In genomic region chrX:13478298-13478697, GRCm38 (mm10) we compare ENCODE assay signal across 24 mouse cellular contexts. TPM values are rescaled to one million over a fixed set of nuclear protein-coding genes. Genes with fewer than 3 reads are reported as not detected.
DNase-seq lines count a peak whose midpoint lies in the region; ATAC-seq and TF ChIP-seq lines count a peak whose summit lies in the region.
"Had no signal": no experiment of that assay in that cellular context is flagged by ENCODE, and none has a peak within 500 bp of the region (broad histone marks: within the 10 kb centered on the region; RNA-seq: fewer than 3 reads in every experiment).

No protein-coding gene starts in this region.

- no peak overlapping the region for H3K4me3 ChIP-seq in cerebellum, adult 2 months (replicated peaks; ENCODE audit: insufficient read depth, low read depth, low read length)
- H3K4me3 ChIP-seq in heart, embryonic 11.5 days (ENCODE audit: low read depth, low read length): no peak overlapping the region
- H3K4me3 ChIP-seq in lung, postnatal 0 days (ENCODE audit: low read depth, low read length): no peak overlapping the region
- no peak overlapping the region for H3K4me3 ChIP-seq in lung, adult 2 months (replicated peaks; ENCODE audit: extremely low read depth, low read depth, low read length)
- H3K4me3 ChIP-seq: embryonic facial prominence, embryonic 15.5 days; erythroblast, embryonic 14.5 days; forebrain, embryonic 10.5 days; heart, embryonic 13.5 days; hindbrain, embryonic 12.5 days had no signal

- no peaks in the 10 kb centered on the region for H3K9me3 ChIP-seq in heart, embryonic 11.5 days (replicated peaks; ENCODE audit: control insufficient read depth, low read length)
- no peaks in the 10 kb centered on the region for H3K9me3 ChIP-seq in lung, postnatal 0 days (ENCODE audit: low read length)
- H3K9me3 ChIP-seq: embryonic facial prominence, embryonic 15.5 days; forebrain, embryonic 10.5 days; G1E; heart, embryonic 13.5 days; hindbrain, embryonic 12.5 days had no signal

- TF ChIP-seq CTCF in cerebellum, adult 2 months (IDR thresholded peaks at IDR 0.05; ENCODE audit: borderline replicate concordance, insufficient read depth, low read depth, low read length): no peak
- no peak for TF ChIP-seq CTCF in lung, postnatal 0 days (IDR thresholded peaks at IDR 0.05)
- no peak for TF ChIP-seq CTCF in lung, adult 2 months (IDR thresholded peaks at IDR 0.05; ENCODE audit: insufficient read depth, low read length)

- H3K4me2 ChIP-seq in heart, embryonic 11.5 days: no peak overlapping the region
- no peak overlapping the region for H3K4me2 ChIP-seq in lung, postnatal 0 days (replicated peaks; ENCODE audit: low read depth, low read length)
- H3K4me2 ChIP-seq: embryonic facial prominence, embryonic 15.5 days; heart, embryonic 13.5 days; hindbrain, embryonic 12.5 days had no signal

- TF ChIP-seq EP300 in lung, postnatal 0 days (IDR thresholded peaks at IDR 0.05): peak; percentile 94

- H3K27ac ChIP-seq in cerebellum, adult 2 months (ENCODE audit: insufficient read depth, low read length): 0 out of 2 replicates have a peak overlapping the region, but pooled peaks have one; percentile 30
- H3K27ac ChIP-seq in heart, embryonic 11.5 days (ENCODE audit: low read depth, low read length): no peak overlapping the region
- H3K27ac ChIP-seq in lung, postnatal 0 days (ENCODE audit: low read length): peak overlapping the region; percentile 62
- H3K27ac ChIP-seq: embryonic facial prominence, embryonic 15.5 days; forebrain, embryonic 10.5 days; heart, embryonic 13.5 days; hindbrain, embryonic 12.5 days had no signal

- TF ChIP-seq POLR2A in cerebellum, adult 2 months (IDR thresholded peaks at IDR 0.05; ENCODE audit: borderline replicate concordance, insufficient read depth, low read length): no peak
- no peak for TF ChIP-seq POLR2A in lung, adult 2 months (IDR thresholded peaks at IDR 0.05; ENCODE audit: borderline replicate concordance, extremely low read depth, low read depth, low read length)

- no peaks in the 10 kb centered on the region; the same call in 1 of the 2 replicates for H3K4me1 ChIP-seq in cerebellum, adult 2 months (ENCODE audit: control insufficient read depth, insufficient read depth, low read length)
- no peaks in the 10 kb centered on the region for H3K4me1 ChIP-seq in heart, embryonic 11.5 days (ENCODE audit: control insufficient read depth, insufficient read depth, low read length)
- H3K4me1 ChIP-seq in lung, postnatal 0 days (ENCODE audit: insufficient read depth, low read depth, low read length): no peaks in the 10 kb centered on the region
- H3K4me1 ChIP-seq in lung, adult 2 months (ENCODE audit: control insufficient read depth, insufficient read depth, low read length): peaks cover 7% of the 10 kb centered on the region
- H3K4me1 ChIP-seq: embryonic facial prominence, embryonic 15.5 days; forebrain, embryonic 10.5 days; heart, embryonic 13.5 days; hindbrain, embryonic 12.5 days had no signal

- H3K27me3 ChIP-seq in cerebellum, adult 2 months (ENCODE audit: control insufficient read depth, insufficient read depth, low read length): no peaks in the 10 kb centered on the region
- H3K27me3 ChIP-seq in heart, embryonic 11.5 days (ENCODE audit: control insufficient read depth, insufficient read depth, low read length): no peaks in the 10 kb centered on the region; the same call in 1 of the 2 replicates
- no peaks in the 10 kb centered on the region for H3K27me3 ChIP-seq in lung, postnatal 0 days (replicated peaks; ENCODE audit: insufficient read depth, low read length)

- no peak for DNase-seq in cerebellum, adult 2 months
- DNase-seq in cerebellum, postnatal 4 days (ENCODE audit: low spot score in 2 of 2): no peak
- DNase-seq in heart, adult 11 months: peak; percentile 84
- DNase-seq in lung, postnatal 0 days (ENCODE audit: low spot score): peak; percentile 82
- no peak for DNase-seq in lung, adult 2 months
- peak; percentile 51 for DNase-seq in lung, postnatal 36 days
- no peak for DNase-seq in Muller cell, postnatal 12 days (ENCODE audit: inconsistent ontology term)
- DNase-seq: adrenal gland, postnatal 14 days; B cell, adult 2 months; cerebellum, adult 18-20 months; cerebellum, postnatal 10 days; embryo, embryonic 11 days; heart, postnatal 4 days had no signal

- H3K9ac ChIP-seq in heart, embryonic 11.5 days (ENCODE audit: low read depth, low read length): no peak overlapping the region
- no peak overlapping the region for H3K9ac ChIP-seq in lung, postnatal 0 days (replicated peaks; ENCODE audit: low read depth)
- H3K9ac ChIP-seq: embryonic facial prominence, embryonic 15.5 days; heart, embryonic 13.5 days; hindbrain, embryonic 12.5 days had no signal

- 46% methylated on average over 5 of the region's 5 CpGs for WGBS in cerebellum, adult 2 months
- 67% methylated on average over 5 of the region's 5 CpGs for WGBS in heart, embryonic 11.5 days (ENCODE audit: insufficient replicate concordance)
- 39% methylated on average over 5 of the region's 5 CpGs for WGBS in lung, postnatal 0 days
- WGBS in lung, adult 2 months: 44% methylated on average over 5 of the region's 5 CpGs

- ATAC-seq in heart, embryonic 11.5 days (replicated peaks; ENCODE audit: insufficient number of reproducible peaks, low FRiP score, low TSS enrichment): no peak
- ATAC-seq in lung, postnatal 0 days: peak; percentile 85
- ATAC-seq: CD4-positive, CD25-positive, alpha-beta regulatory T cell, adult 4 months; hindbrain, embryonic 16.5 days; inflammation-experienced regulatory T-cells, adult 6 months had no signal

- no peaks in the 10 kb centered on the region for H3K36me3 ChIP-seq in heart, embryonic 11.5 days (ENCODE audit: control insufficient read depth, insufficient read depth, low read length)
- H3K36me3 ChIP-seq in lung, postnatal 0 days (ENCODE audit: insufficient read depth, low read length): no peaks in the 10 kb centered on the region
- H3K36me3 ChIP-seq: embryonic facial prominence, embryonic 15.5 days; forebrain, embryonic 10.5 days; G1E; heart, embryonic 13.5 days; hindbrain, embryonic 12.5 days had no signal

RNA-seq across cellular contexts. Expression of gene Nyx, which starts 12.4 kb away (rescaled TPM):
- 0.65 and 0.79 TPM in 2 replicates for polyA plus RNA-seq in cerebellum, adult 2 months (2012; rRNA removed)
- polyA plus RNA-seq in heart, embryonic 11.5 days (2014; fragmentation: Nextera tagmentation; extraction: Ambion mirVana): 0.06 TPM in 1 of 2 replicates, not detected in the other
- polyA plus RNA-seq in lung, postnatal 0 days (2015; fragmentation: Nextera tagmentation; extraction: Ambion mirVana): 0.06 and 0.08 TPM in 2 replicates
- polyA plus RNA-seq in lung, adult 2 months (2012; rRNA removed): 0.72 and 0.92 TPM in 2 replicates
- polyA plus RNA-seq: embryonic facial prominence, embryonic 11.5 days; erythroblast, embryonic 14.5 days had no signal

Comparison
In these comparisons a context has a peak if more than half of its experiments do, and no peak if none do; other contexts are left out.
1. DNase-seq: peak in heart, adult 11 months (single experiment), lung, postnatal 0 days (single experiment) and lung, postnatal 36 days (single experiment); none in cerebellum, adult 2 months (0 of 2), cerebellum, postnatal 4 days (0 of 2), lung, adult 2 months (single experiment) and Muller cell, postnatal 12 days (single experiment).